Mouse (Mus musculus) testis, adult 10 weeks (tissue): ENCODE measurements around the gene Mfsd1. TPM values are rescaled to one million over a fixed set of nuclear protein-coding genes. Genes with fewer than 3 reads are reported as not detected.

ENCODE experiments used
- polyA plus RNA-seq: library from polyadenylated mRNA; stranded (reverse); fragments of 350-450 nt; fragmentation: Illumina TruSeq; extraction: RNeasy Lipid Tissue Mini Kit (QIAGEN cat#74804); gene quantifications from one replicate; pipeline ENCODE4 v1.2.3, GENCODE M21; 2014; ENCODE audit warnings: low read depth, low replicate concordance

Gene Mfsd1
- polyA plus RNA-seq = 26.5 TPM

DNA sequence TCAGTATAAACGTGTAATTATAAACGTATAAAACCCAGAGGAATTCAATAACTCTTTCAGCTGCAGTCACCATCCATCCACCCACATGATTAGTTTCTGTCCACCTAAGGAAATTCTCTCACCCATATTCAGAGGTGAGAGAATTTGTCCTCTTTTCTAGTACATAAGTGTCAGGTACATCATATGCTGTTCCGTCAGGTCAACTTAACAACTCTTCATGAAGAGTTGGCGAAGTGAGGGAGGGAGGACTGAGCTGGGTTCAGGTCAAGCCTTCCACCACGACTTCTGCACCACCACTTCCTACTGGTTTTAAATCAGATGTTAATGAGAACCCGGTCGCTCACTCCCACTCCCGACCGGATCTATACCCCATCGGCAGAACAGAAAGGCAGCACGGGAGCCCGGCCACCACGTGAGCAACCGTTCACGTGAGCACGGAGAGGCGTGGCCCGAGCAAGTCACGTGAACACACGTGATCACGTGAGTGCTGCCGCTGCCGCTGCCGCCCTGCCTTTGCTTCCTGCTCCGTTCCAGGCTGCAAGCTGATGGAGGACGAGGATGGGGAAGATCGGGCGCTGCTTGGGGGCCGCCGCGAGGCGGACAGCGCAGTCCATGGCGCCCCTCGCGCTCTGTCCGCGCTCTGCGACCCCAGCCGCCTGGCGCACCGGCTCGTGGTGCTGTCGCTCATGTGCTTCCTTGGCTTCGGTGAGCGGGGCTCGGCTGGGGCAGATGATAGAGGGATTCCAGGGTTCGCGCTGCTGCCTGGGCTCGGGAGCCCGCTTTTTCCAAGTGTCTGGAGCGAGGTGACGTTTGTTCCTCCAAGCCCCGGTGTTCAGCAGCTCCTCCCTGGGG, at the start of gene Mfsd1:
Gene Mfsd1, plus strand, starts transcription at position 469 of the 852 bp plus-strand sequence.

Other genes with a start within 250 kb of the Mfsd1 start
- 2,275 TPM for gene Mlf1, start 208.6 kb upstream of the Mfsd1 start, polyA plus RNA-seq
- not detected for gene Gm17402, start 207.6 kb upstream of the Mfsd1 start, polyA plus RNA-seq
- 30.3 TPM for gene Gfm1, start 152.6 kb upstream of the Mfsd1 start, polyA plus RNA-seq
- 16.4 TPM for gene Lxn, start 118.8 kb upstream of the Mfsd1 start, polyA plus RNA-seq
- 7.5 TPM for gene Rarres1, start 67.2 kb upstream of the Mfsd1 start, polyA plus RNA-seq